Mouse (Mus musculus) gonadal fat pad, adult 2 months (tissue): ENCODE data around the gene Osbpl7. TPM values are rescaled to one million over a fixed set of nuclear protein-coding genes. Genes with fewer than 3 reads are reported as not detected.

ENCODE experiments used
- DNase-seq: peaks from one replicate; pipeline ENCODE4 v3.0.0-alpha.2; 2012; ENCODE audit warnings: low read depth
- polyA plus RNA-seq: library from polyadenylated mRNA; depleted of rRNA; stranded (reverse); fragments of >200 nt; gene quantifications from 2 replicates; pipeline ENCODE4 v1.2.3, GENCODE M21; 2012; rRNA removed

Gene Osbpl7
- polyA plus RNA-seq: 30.5 and 35.6 TPM in 2 replicates

GRCm38 (mm10) chr11:97050216-97050943 is at the start of gene Osbpl7:
Gene Osbpl7 (plus strand): TSS chr11:97050628.
- no peak for DNase-seq

- DNase-seq: no peak
These were observed 47.3 kb upstream of the Osbpl7 start for GRCm38 (mm10) chr11:97003170-97003569.

- DNase-seq: no peak
These were observed 43.2 kb upstream of the Osbpl7 start for GRCm38 (mm10) chr11:97007093-97007794.

- DNase-seq: no peak
These were observed 41.1 kb upstream of the Osbpl7 start for GRCm38 (mm10) chr11:97009198-97009790.

GRCm38 (mm10) chr11:97013121-97013670 is 37.2 kb upstream of the Osbpl7 start, which contains the start of gene Sp6:
Gene Sp6 (plus strand): TSS chr11:97013394.
- no peak for DNase-seq

- no peak for DNase-seq
These were observed 32.5 kb upstream of the Osbpl7 start for GRCm38 (mm10) chr11:97017696-97018582.

DNA sequence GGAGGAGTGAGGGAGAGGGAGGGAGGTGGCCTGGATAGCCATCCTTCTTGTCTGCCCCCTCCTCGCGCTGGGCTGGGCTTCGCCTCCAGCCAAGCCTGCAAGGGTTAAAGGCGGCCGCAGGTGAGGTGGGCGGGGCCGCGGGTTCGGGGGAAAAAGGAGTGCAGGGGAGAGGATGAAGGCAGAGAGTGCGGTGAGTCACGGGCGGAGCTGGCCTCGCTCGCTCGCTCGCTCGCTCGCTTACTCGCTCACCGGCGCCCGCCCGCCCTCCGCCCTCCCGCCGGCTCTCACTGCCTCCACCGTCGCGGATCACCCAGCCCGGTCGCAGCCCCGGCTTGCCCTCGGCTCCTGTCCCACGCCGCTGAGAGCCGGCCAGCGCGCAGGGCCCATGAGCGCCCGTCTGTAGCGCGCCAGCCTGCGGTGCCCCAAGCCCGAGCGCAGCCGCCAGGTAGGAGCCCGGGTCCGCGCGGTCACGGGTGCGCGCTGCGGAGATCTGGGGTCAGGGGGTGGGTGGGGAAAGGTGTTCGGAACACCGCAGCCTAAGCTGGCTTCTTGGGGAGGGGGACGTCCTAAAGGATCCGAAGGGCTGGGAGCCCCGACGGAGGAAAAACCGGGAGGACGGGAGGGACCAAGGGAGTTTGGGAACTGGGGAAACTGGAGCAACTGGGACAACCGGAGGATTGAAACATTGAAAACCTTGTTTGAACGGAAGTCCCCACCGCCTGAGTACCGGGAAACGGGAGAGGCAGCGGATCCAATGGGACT is 31.7 kb upstream of the Osbpl7 start:
- no peak for DNase-seq

- DNase-seq: no peak
These were observed 31.1 kb upstream of the Osbpl7 start for GRCm38 (mm10) chr11:97019345-97019708.

DNA sequence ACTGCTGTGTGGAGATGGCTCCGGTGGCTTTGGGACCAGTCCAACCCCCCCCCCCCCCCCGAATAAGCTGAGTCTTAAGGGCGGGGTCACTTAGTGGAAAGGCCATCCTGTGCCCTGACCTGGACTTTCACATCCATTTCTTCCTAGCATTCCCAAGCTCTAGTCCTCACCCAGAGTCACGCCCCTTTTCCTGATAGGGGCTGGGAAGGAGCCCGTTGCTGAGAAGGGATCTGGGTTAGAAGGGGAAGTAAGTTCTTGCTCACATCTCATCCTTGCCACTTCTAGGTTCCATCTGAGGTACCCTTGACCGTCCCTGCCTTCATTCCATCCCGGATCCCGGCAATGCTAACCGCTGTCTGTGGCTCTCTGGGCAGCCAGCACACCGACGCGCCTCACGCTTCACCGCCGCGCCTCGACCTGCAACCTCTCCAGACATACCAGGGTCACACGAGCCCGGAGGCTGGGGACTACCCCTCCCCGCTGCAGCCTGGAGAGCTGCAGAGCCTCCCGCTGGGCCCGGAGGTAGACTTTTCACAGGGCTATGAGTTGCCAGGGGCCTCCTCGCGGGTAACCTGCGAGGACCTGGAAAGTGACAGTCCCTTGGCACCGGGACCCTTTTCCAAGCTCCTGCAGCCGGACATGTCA is 29.2 kb upstream of the Osbpl7 start:
- no peak for DNase-seq

DNA sequence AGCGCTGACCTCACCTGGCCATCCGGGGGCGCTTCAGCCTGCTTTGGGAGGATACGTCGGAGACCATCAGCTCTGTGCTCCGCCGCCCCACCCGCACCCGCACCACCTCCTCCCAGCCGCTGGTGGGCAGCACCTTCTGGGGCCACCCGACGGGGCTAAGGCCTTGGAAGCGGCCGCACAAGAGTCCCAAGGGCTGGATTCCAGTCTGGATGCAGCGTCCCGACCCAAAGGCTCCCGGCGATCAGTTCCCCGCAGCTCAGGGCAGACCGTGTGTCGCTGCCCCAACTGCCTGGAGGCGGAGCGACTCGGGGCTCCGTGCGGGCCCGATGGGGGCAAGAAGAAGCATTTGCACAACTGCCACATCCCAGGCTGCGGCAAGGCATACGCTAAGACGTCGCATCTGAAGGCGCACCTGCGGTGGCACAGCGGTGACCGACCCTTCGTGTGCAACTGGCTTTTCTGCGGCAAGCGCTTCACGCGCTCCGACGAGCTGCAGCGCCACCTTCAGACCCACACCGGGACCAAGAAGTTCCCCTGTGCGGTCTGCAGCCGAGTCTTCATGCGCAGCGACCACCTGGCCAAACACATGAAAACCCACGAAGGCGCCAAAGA is 28.4 kb upstream of the Osbpl7 start:
- no peak for DNase-seq

DNA sequence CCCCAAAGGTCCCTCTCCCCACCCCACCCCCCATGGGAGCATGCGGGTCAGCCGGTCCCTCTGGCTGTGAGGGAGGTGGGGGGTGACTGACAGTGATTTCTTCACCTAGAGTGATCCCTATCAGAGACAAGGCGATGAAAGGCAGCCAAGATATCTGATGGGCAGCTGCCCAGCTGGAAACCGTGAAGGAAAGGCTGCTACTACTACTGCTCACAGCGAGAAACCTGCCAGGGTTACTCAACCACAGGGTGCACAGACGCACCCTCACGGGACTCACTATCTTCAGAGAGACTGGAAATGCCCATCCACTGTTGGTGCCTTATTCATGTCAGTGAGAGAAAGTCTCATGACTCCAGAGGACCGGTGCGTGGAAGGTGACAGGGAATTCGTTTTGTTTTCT is 25.5 kb upstream of the Osbpl7 start:
- peak; percentile 90 for DNase-seq

DNA sequence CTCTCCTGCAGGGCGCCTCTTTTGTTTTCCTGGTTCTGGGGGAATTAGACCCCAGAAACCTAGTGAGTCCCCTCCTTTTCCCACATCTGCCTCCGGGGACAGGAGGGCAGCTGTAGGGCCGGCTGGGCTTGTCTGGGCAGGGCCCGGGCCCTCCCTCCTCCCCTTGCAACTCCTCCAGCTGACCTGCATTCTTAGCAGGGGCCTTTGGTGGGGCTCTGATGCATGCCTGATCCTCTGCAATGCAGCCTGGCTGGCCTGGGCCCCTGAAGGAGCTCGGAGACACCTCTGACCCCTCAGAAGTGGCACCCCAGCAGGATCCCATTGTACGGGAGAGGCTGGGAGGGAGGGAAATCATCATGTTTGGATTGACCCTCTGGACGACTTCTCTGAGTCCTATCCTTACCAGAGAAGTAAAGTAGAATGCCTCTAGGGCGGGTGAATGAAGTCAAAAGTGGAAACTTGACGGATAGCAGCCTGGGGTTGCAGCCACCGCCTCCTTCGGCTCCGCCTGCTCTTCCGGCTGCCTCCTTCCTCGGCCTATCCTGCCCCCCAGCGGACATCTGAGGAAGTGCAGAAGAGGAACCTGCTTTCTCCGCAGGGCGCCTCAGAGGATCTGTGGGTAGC is 24.6 kb upstream of the Osbpl7 start:
- no peak for DNase-seq

- DNase-seq: no peak
These were observed 20.6 kb upstream of the Osbpl7 start, which contains the start of gene Scrn2 for GRCm38 (mm10) chr11:97029686-97030417. Gene Scrn2 (plus strand): TSS chr11:97029938.

DNA sequence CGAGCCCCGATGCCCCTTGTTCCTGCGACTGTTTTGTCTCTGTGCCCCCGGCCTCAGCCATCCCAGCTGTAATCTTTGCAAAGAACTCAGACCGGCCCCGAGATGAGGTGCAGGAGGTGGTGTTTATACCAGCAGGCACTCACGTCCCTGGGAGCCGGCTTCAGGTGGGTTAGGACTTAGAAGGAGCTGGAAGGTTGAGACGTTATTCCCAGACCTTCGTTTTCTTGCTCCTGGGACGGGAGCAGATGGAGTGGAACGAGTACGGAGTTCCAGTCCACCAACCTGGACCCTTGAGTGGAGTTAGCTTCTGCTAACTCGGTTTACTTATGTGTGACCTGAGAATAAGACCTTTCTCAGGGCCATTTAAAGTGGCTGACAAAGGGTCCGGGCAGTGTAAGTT is 20.0 kb upstream of the Osbpl7 start:
- no peak for DNase-seq

DNA sequence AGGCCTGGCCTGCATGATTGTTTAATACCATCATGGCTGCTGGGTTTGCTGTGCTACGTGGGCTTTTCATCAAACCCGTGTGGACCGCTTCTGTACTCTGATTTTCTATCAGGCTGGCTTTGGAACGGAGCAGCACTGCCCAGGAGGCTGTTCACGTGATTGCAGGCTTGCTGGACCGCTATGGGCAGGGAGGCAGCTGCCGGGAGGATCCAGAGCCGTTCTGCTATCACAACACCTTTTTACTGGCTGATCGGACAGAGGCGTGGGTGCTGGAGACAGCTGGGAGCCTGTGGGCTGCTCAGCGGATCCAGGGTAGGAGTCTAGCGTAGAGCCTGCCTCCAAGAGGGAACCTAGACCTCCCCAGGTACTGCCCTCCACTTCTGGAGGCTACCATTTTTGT is 18.5 kb upstream of the Osbpl7 start:
- DNase-seq: no peak

DNA sequence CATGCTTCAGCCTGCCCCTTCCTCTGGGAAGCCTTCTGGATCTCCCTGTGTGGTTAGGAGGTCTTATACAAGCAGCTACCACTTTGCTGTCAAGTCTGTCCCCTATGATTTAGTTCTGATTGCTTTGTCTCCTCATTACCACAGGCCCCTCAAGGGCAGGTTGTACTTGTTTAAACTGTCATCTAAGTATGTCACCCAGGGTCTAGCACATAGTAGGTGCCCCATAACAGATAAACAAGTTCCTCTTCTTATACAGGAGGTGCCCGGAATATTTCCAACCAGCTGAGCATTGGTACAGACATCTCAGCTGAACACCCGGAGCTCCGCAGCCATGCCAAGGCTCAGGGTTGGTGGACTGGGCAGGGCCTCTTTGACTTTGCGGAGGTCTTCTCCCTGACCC is 17.9 kb upstream of the Osbpl7 start:
- DNase-seq: no peak

DNA sequence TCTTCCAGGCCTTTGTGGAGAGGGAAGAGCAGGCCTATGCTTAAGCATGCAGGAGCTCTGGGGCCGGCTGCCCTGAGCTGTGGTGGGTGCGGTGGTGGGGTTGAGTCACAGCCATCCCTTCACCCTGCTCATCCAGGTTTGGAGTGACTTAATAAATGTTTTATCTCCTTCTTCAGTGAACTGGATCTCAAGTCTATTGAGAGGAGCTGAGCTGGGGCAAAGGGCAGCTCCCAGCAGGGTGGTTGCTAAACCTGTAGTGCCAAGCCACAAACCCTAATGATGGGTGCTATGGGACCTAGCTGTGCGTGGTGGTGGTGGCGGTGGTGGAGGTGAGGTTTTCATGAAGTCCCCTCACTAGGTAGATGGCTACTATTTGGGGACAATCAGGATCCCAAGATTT is 16.6 kb upstream of the Osbpl7 start:
- no peak for DNase-seq

DNA sequence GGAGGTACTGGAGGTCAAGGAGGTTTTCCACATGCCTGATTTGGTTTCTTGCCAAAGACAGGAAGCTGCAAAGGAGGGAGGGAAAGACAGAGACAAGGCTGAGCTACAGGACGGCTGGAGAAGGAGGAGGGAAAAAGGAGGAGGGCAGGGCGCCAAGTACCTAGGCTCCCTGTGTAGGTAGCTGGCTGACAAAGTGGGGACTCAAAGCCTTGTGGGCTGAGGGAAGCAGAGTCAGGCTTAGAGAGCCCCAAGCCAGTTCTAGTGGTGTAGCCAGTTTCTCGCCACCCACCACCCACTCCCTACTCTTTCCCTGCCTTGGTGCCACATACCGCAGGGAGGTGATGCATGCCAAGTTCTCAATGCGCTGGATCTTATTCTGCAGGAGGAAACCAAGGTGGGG is 14.3 kb upstream of the Osbpl7 start:
- DNase-seq: peak; percentile 77

DNA sequence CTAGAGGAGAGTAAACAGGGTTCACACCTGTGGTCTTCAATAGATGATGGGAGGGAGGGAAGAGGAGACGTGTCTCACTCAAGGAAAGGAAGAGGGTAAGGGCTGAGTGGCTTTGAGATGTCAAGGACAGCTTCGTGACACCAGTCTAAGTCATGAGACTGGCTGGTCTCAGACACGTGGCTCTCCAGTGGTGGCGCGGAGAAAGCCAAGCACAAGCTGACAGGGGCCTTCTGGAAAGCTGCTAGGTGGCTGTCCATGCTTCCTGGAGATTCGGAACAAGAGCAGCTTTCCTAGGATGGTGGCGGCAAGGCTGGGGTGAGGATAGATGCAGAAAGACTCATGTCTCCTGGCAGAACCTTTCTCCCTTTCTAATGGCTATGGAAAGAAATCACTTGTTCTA is 11.5 kb upstream of the Osbpl7 start:
- no peak for DNase-seq
